Mouse (Mus musculus) small intestine, adult 2 months (tissue): ENCODE results near the gene Babam1. TPM values are rescaled to one million over a fixed set of nuclear protein-coding genes. Genes with fewer than 3 reads are reported as not detected.

Experiments
- H3K27ac ChIP-seq: fragments of 200-500 bp; 2 replicates; pipeline ENCODE4 v1.5.1; 2012; ENCODE audit warnings: low read depth, low read length, control low read depth, inconsistent platforms; ENCODE audit not compliant: insufficient read depth
- H3K27me3 ChIP-seq: fragments of 200-500 bp; 2 replicates; pipeline ENCODE4 v1.6.1; 2012; ENCODE audit warnings: mild to moderate bottlenecking, moderate library complexity, low read length, inconsistent platforms; ENCODE audit not compliant: control insufficient read depth, insufficient read depth
- H3K36me3 ChIP-seq: fragments of 200-500 bp; 2 replicates; pipeline ENCODE4 v1.6.1; 2012; ENCODE audit warnings: mild to moderate bottlenecking, low read length, control low read depth, inconsistent platforms; ENCODE audit not compliant: control insufficient read depth, insufficient read depth
- H3K4me1 ChIP-seq: fragments of 200-500 bp; 2 replicates; pipeline ENCODE4 v1.6.1; 2012; ENCODE audit warnings: low read length, inconsistent platforms, mixed read lengths; ENCODE audit not compliant: control insufficient read depth, insufficient read depth, insufficient read length
- H3K4me3 ChIP-seq: fragments of 200-500 bp; 2 replicates; pipeline ENCODE4 v1.5.1; 2012; ENCODE audit warnings: low read depth, mild to moderate bottlenecking, control low read depth, inconsistent platforms, low read length, moderate library complexity
- CTCF ChIP-seq: fragments of 200-500 bp; IDR thresholded peaks from 2 replicates; pipeline ENCODE4 v1.5.1; 2012; ENCODE audit warnings: low read depth, mild to moderate bottlenecking, control low read depth, inconsistent platforms, low read length, moderate library complexity, mixed read lengths; ENCODE audit not compliant: insufficient replicate concordance, insufficient read length; ENCODE audit errors: extremely low read depth
- POLR2A ChIP-seq: fragments of 200-500 bp; IDR thresholded peaks from 2 replicates; pipeline ENCODE4 v1.6.1; 2012; ENCODE audit warnings: low read depth, mild to moderate bottlenecking, control low read depth, inconsistent platforms, low read length, moderate library complexity
- WGBS: fragments of 180-500 bp; shearing (Covaris S2); methylation state at CpG from one replicate; pipeline ENCODE4 v1.1.7; 2018; 5-methylcytosine and 5-hydroxymethylcytosine counted together
- polyA plus RNA-seq: library from polyadenylated mRNA; depleted of rRNA; stranded (reverse); fragments of >200 nt; gene quantifications from 2 replicates; pipeline ENCODE4 v1.2.3, GENCODE M21; 2012; rRNA removed

The Babam1 gene
- polyA plus RNA-seq: 64.5 and 119 TPM in 2 replicates

- H3K4me3 ChIP-seq: peak within 1 kb of the TSS; percentile 86
- H3K4me1 ChIP-seq: peaks cover 8% of the 10 kb centered on the region; the same call in 1 of the 2 replicates
- 1% methylated on average over 34 of the region's 34 CpGs for WGBS
- TF ChIP-seq POLR2A (peak; percentile 67; the same call in 1 of the 2 replicates), CTCF (no peak)
- no peaks in the 10 kb centered on the region for H3K27me3 ChIP-seq
- peak within 1 kb of the TSS; percentile 31 for H3K27ac ChIP-seq
- H3K36me3 ChIP-seq: peaks cover 12% of the 10 kb centered on the region
These were observed at the start of gene Babam1 for GRCm38 (mm10) chr8:71396639-71397305. Gene Babam1 (plus strand): TSS chr8:71396861.

- no peak overlapping the region for H3K4me3 ChIP-seq
- no peaks in the 10 kb centered on the region for H3K4me1 ChIP-seq
- no peak for TF ChIP-seq CTCF
- no peak for TF ChIP-seq POLR2A
- H3K27ac ChIP-seq: no peak overlapping the region
- H3K36me3 ChIP-seq: peaks cover 79% of the 10 kb centered on the region
- no peaks in the 10 kb centered on the region for H3K27me3 ChIP-seq
- WGBS: 47% methylated on average over 3 of the region's 3 CpGs
These were observed 45.5 kb upstream of the Babam1 start for GRCm38 (mm10) chr8:71351117-71351516.

- Histone ChIP-seq H3K4me3 (no peak overlapping the region), H3K27ac (no peak overlapping the region), H3K27me3 (no peaks in the 10 kb centered on the region), H3K4me1 (no peaks in the 10 kb centered on the region), H3K36me3 (peaks cover 79% of the 10 kb centered on the region)
- TF ChIP-seq CTCF (no peak), POLR2A (no peak)
- WGBS: 90% methylated on average over 1 of the region's 1 CpGs
These were observed 45.1 kb upstream of the Babam1 start for GRCm38 (mm10) chr8:71351520-71351919.

GRCm38 (mm10) chr8:71358026-71358425 lies 38.6 kb upstream of the Babam1 start:
- Histone ChIP-seq H3K27ac (no peak overlapping the region), H3K27me3 (no peaks in the 10 kb centered on the region), H3K4me1 (peaks cover 3% of the 10 kb centered on the region; the same call in 1 of the 2 replicates), H3K36me3 (peaks cover 59% of the 10 kb centered on the region), H3K4me3 (no peak overlapping the region)
- TF ChIP-seq CTCF (no peak), POLR2A (no peak)
- 93% methylated on average over 3 of the region's 3 CpGs for WGBS

- peaks cover 5% of the 10 kb centered on the region; the same call in 1 of the 2 replicates for H3K36me3 ChIP-seq
These were observed 29.7 kb upstream of the Babam1 start, which contains the start of gene Use1 for GRCm38 (mm10) chr8:71366771-71367528. Gene Use1 (plus strand): TSS chr8:71366848.

GRCm38 (mm10) chr8:71367529-71368176 lies 29.0 kb upstream of the Babam1 start:
- peaks cover 6% of the 10 kb centered on the region; the same call in 1 of the 2 replicates for H3K36me3 ChIP-seq
- H3K27me3 ChIP-seq: no peaks in the 10 kb centered on the region
- 22% methylated on average over 17 of the region's 17 CpGs for WGBS
- no peak for TF ChIP-seq CTCF
- H3K27ac ChIP-seq: peak overlapping the region; percentile 57
- H3K4me1 ChIP-seq: peaks cover 13% of the 10 kb centered on the region
- H3K4me3 ChIP-seq: peak overlapping the region; percentile 69

More at GRCm38 (mm10) chr8:71366771-71367528, 29.7 kb upstream of the Babam1 start, which contains the start of gene Use1:
- Histone ChIP-seq H3K27ac (peak within 1 kb of the TSS; percentile 92), H3K27me3 (no peaks in the 10 kb centered on the region), H3K4me1 (peaks cover 13% of the 10 kb centered on the region), H3K4me3 (peak within 1 kb of the TSS; percentile 69)
- peak; percentile 68 for TF ChIP-seq POLR2A
- no peak for TF ChIP-seq CTCF
- under 1% methylated on average over 56 of the region's 56 CpGs for WGBS

- Histone ChIP-seq H3K4me3 (no peak overlapping the region), H3K36me3 (peaks cover 10% of the 10 kb centered on the region), H3K27ac (no peak overlapping the region), H3K27me3 (no peaks in the 10 kb centered on the region), H3K4me1 (peaks cover 7% of the 10 kb centered on the region)
- TF ChIP-seq POLR2A (no peak), CTCF (no peak)
These were observed 28.3 kb upstream of the Babam1 start for GRCm38 (mm10) chr8:71368366-71368765.
